Mouse (Mus musculus): ENCODE data around the gene Rnf31. TPM values are rescaled to one million over a fixed set of nuclear protein-coding genes. Genes with fewer than 3 reads are reported as not detected.
A peak's percentile ranks its signal among the peaks of the same experiment; 100 is the strongest.

The Rnf31 gene
- polyA plus RNA-seq, 1 experiment from 2014 or later: 16.9 TPM

- Histone ChIP-seq H3K4me1 (ENCODE audit: insufficient read depth) (no peaks in the 10 kb centered on the region), H3K4me3 (ENCODE audit: low read depth, low read length) (peak within 1 kb of the TSS; percentile 69), H3K36me3 (ENCODE audit: insufficient read depth) (peaks cover 81% of the 10 kb centered on the region), H3K9ac (peak within 1 kb of the TSS; percentile 69), H3K9me3 (ENCODE audit: low read depth, low read length) (no peaks in the 10 kb centered on the region), H3K4me2 (peak within 1 kb of the TSS; percentile 96), H3K27ac (ENCODE audit: low read depth) (peak within 1 kb of the TSS; percentile 66), H3K27me3 (ENCODE audit: insufficient read depth, low read length) (no peaks in the 10 kb centered on the region)
- peak; percentile 94 for DNase-seq
- ATAC-seq (ENCODE audit: insufficient read depth): peak; percentile 91
- TF ChIP-seq CTCF (IDR thresholded peaks at IDR 0.05; ENCODE audit: low read depth): no peak
- under 1% methylated on average over 33 of the region's 33 CpGs for WGBS
These were observed 44.1 kb downstream of the Rnf31 start, which contains the start of gene Ipo4 for GRCm38 (mm10) chr14:55635523-55636007. Gene Ipo4, minus strand, starts transcription at chr14:55635957.

GRCm38 (mm10) chr14:55637795-55638194 is 46.3 kb downstream of the Rnf31 start, which contains the start of gene Gm49378:
Gene Gm49378, minus strand, starts transcription at chr14:55637895.
- H3K4me1 ChIP-seq (ENCODE audit: insufficient read depth): no peaks in the 10 kb centered on the region
- TF ChIP-seq CTCF (IDR thresholded peaks at IDR 0.05; ENCODE audit: low read depth): no peak
- peaks cover 71% of the 10 kb centered on the region for H3K36me3 ChIP-seq (ENCODE audit: insufficient read depth)
- WGBS: 89% methylated on average over 9 of the region's 9 CpGs
- no peak within 1 kb of the TSS for H3K4me3 ChIP-seq (ENCODE audit: low read depth, low read length)
- no peaks in the 10 kb centered on the region for H3K9me3 ChIP-seq (ENCODE audit: low read depth, low read length)
- H3K9ac ChIP-seq: no peak within 1 kb of the TSS
- no peak within 1 kb of the TSS for H3K4me2 ChIP-seq
- DNase-seq (no peak), ATAC-seq (ENCODE audit: insufficient read depth) (no peak)
- no peak within 1 kb of the TSS for H3K27ac ChIP-seq (ENCODE audit: low read depth)
- no peaks in the 10 kb centered on the region for H3K27me3 ChIP-seq (ENCODE audit: insufficient read depth, low read length)

GRCm38 (mm10) chr14:55640816-55641215 is 49.3 kb downstream of the Rnf31 start:
- no peak for DNase-seq
- no peak for TF ChIP-seq CTCF (IDR thresholded peaks at IDR 0.05; ENCODE audit: low read depth)
- Histone ChIP-seq H3K9ac (no peak overlapping the region), H3K9me3 (ENCODE audit: low read depth, low read length) (no peaks in the 10 kb centered on the region), H3K4me2 (no peak overlapping the region), H3K27ac (ENCODE audit: low read depth) (no peak overlapping the region), H3K4me3 (ENCODE audit: low read depth, low read length) (no peak overlapping the region), H3K4me1 (ENCODE audit: insufficient read depth) (peaks cover 6% of the 10 kb centered on the region; the same call in 1 of the 2 replicates), H3K36me3 (ENCODE audit: insufficient read depth) (peaks cover 57% of the 10 kb centered on the region), H3K27me3 (ENCODE audit: insufficient read depth, low read length) (no peaks in the 10 kb centered on the region)
- WGBS: 95% methylated on average over 14 of the region's 14 CpGs
- ATAC-seq (ENCODE audit: insufficient read depth): no peak

- Histone ChIP-seq H3K4me3 (ENCODE audit: low read depth, low read length) (no peak overlapping the region), H3K4me2 (no peak overlapping the region; the same call in 1 of the 2 replicates), H3K9me3 (ENCODE audit: low read depth, low read length) (no peaks in the 10 kb centered on the region), H3K36me3 (ENCODE audit: insufficient read depth) (peaks cover 60% of the 10 kb centered on the region), H3K9ac (no peak overlapping the region), H3K4me1 (ENCODE audit: insufficient read depth) (peaks cover 6% of the 10 kb centered on the region; the same call in 1 of the 2 replicates), H3K27ac (ENCODE audit: low read depth) (no peak overlapping the region), H3K27me3 (ENCODE audit: insufficient read depth, low read length) (no peaks in the 10 kb centered on the region)
- ATAC-seq (ENCODE audit: insufficient read depth) (no peak), DNase-seq (no peak)
- TF ChIP-seq CTCF (IDR thresholded peaks at IDR 0.05; ENCODE audit: low read depth): no peak
- WGBS: 93% methylated on average over 13 of the region's 13 CpGs
These were observed 49.8 kb downstream of the Rnf31 start for GRCm38 (mm10) chr14:55641291-55641690.

- H3K9ac ChIP-seq: peak overlapping the region; percentile 96
- no peak for DNase-seq
These were observed 51.2 kb downstream of the Rnf31 start for GRCm38 (mm10) chr14:55642679-55643059.

GRCm38 (mm10) chr14:55643060-55643907 is 51.8 kb downstream of the Rnf31 start, which contains the start of gene Tm9sf1:
Gene Tm9sf1, minus strand, starts transcription at chr14:55643806.
- DNase-seq (peak; percentile 86), ATAC-seq (ENCODE audit: insufficient read depth) (peak; percentile 89)
- peak within 1 kb of the TSS; percentile 96 for H3K9ac ChIP-seq
- no peaks in the 10 kb centered on the region for H3K27me3 ChIP-seq (ENCODE audit: insufficient read depth, low read length)
- peak within 1 kb of the TSS; percentile 99 for H3K4me3 ChIP-seq (ENCODE audit: low read depth, low read length)
- H3K9me3 ChIP-seq (ENCODE audit: low read depth, low read length): no peaks in the 10 kb centered on the region
- H3K36me3 ChIP-seq (ENCODE audit: insufficient read depth): peaks cover 46% of the 10 kb centered on the region
- TF ChIP-seq CTCF (IDR thresholded peaks at IDR 0.05; ENCODE audit: low read depth): no peak
- under 1% methylated on average over 89 of the region's 89 CpGs for WGBS
- peak within 1 kb of the TSS; percentile 90 for H3K4me2 ChIP-seq
- peak within 1 kb of the TSS; percentile 96 for H3K27ac ChIP-seq (ENCODE audit: low read depth)
- peaks cover 6% of the 10 kb centered on the region; the same call in 1 of the 2 replicates for H3K4me1 ChIP-seq (ENCODE audit: insufficient read depth)

More at GRCm38 (mm10) chr14:55642679-55643059, 51.2 kb downstream of the Rnf31 start:
- Histone ChIP-seq H3K4me3 (ENCODE audit: low read depth, low read length) (peak overlapping the region; percentile 99), H3K27ac (ENCODE audit: low read depth) (peak overlapping the region; percentile 96), H3K27me3 (ENCODE audit: insufficient read depth, low read length) (no peaks in the 10 kb centered on the region), H3K4me2 (peak overlapping the region; percentile 90), H3K36me3 (ENCODE audit: insufficient read depth) (peaks cover 52% of the 10 kb centered on the region), H3K9me3 (ENCODE audit: low read depth, low read length) (no peaks in the 10 kb centered on the region), H3K4me1 (ENCODE audit: insufficient read depth) (peaks cover 6% of the 10 kb centered on the region; the same call in 1 of the 2 replicates)
- TF ChIP-seq CTCF (IDR thresholded peaks at IDR 0.05; ENCODE audit: low read depth): no peak
- ATAC-seq (ENCODE audit: insufficient read depth): peak; percentile 37; the same call in 1 of the 2 replicates
- WGBS: 16% methylated on average over 8 of the region's 8 CpGs
